Mouse (Mus musculus) left cerebral cortex, adult 8-10 months (tissue): ENCODE data around the gene Mn1. TPM values are rescaled to one million over a fixed set of nuclear protein-coding genes. Genes with fewer than 3 reads are reported as not detected.

Source experiments
- DNase-seq, 2 experiments: peaks; one replicate each; pipeline ENCODE4 v3.0.0; 2022; ENCODE audit warnings: low spot score in 2 of 2
- total RNA-seq, 4 experiments: library from RNA; stranded (reverse); gene quantifications; 2 replicates each; pipeline ENCODE4 v1.2.4; 2022

The Mn1 gene
- total RNA-seq, 4 experiments from 2014 or later: 52.4 to 55.5 (median 53.9) TPM

- DNase-seq: no peak
Observed at GRCm38 (mm10) chr5:111409412-111410044, 7.6 kb upstream of the Mn1 start.

- no peak for DNase-seq
Observed at GRCm38 (mm10) chr5:111410665-111411064, 6.5 kb upstream of the Mn1 start.

DNA sequence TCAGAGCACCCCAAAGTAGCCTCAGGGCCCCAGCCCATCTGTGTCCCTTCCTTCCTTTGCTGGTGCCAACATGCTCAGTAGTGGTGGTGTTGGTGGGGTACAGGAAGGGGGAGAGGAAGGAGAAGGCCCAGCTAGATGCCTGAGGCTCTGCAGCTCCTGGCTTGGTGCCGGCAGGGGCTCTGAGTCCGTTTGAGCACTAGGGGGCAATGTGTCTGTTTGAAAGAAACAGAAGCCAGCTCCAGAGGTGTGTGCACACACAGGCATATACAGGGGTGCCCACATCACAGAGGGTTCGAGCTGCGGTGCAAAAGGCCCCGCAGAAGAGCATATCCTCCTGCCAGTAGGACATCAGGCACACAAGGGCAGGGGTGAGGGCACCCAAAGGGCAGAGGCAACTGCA, 3.0 kb upstream of the Mn1 start:
- DNase-seq: peak in 1 of 2 experiments; percentile 67

GRCm38 (mm10) chr5:111414770-111415249, 2.4 kb upstream of the Mn1 start:
- DNase-seq: no peak

- DNase-seq: no peak
Observed at GRCm38 (mm10) chr5:111415575-111415974, 1.6 kb upstream of the Mn1 start.

- DNase-seq: no peak
Observed at GRCm38 (mm10) chr5:111416048-111416447, 1.1 kb upstream of the Mn1 start.

DNA sequence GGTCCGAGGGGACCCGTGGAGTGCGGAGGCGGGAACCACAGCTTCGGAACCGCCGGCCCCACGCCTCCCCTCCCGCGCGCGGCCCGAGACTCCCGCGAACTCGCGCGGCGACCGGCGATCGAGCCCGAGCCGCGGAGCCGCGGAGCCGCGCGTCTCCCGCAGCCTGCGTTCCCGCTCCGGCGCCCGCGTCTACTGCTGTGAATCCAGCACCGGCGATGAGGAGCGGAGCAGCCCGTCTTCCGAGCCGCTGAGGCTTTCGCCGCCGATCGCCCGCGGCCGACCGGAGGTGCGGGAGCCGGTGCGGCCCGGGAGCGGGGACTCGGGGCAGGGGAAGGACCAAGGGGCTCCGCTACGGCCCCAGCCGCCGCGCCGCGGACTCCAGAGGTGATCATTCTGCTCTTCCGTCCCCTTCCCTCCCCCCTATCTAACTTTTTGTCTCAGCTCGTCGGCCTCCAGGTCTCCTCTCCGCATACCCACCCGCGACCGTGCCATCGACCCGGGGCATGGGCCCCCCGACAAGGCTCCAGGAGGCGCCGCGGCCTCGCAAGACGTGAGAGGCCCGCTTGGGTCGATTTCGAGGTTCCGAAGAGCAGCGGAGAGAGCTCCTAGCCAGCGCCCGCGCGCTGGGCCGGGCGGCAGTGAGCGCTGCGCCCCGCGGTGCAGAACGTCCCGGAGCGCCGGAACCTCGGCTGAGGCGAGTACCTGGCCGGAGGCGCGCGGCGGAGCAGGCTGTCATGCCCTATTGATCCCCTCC, 393 bp downstream of the Mn1 start:
- DNase-seq: no peak

DNA sequence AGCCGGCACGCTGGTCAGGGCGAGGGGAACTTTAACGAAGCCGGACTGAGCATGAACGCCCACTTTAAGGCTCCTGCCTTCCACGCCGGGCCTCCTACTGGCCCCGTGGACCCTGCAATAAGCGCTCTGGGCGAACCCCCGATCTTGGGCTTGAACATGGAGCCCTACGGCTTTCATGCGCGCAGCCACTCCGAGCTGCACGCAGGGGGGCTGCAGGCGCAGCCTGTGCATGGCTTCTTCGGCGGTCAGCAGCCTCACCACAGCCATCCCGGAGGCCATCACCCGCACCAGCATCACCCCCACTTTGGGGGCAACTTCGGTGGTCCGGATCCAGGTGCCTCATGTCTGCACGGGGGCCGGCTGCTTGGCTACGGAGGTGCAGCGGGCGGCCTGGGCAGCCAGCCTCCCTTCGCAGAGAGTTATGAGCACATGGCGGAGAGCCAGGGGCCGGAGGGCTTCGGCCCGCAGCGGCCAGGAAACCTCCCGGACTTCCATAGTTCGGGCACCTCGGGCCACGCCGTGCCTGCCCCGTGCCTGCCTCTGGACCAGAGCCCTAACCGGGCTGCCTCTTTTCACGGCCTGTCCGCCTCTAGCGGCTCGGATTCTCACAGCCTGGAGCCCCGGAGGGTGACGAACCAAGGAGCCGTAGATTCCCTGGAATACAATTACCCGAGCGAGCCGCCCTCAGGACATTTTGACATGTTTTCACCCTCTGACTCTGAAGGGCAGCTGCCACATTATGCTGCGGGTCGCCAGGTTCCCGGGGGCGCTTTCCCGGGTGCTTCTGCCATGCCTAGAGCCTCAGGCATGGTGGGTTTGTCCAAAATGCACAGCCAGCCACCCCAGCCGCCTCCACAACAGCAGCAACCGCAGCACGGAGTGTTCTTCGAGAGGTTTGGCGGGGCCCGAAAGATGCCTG, 1.3 kb downstream of the Mn1 start:
- no peak for DNase-seq

DNA sequence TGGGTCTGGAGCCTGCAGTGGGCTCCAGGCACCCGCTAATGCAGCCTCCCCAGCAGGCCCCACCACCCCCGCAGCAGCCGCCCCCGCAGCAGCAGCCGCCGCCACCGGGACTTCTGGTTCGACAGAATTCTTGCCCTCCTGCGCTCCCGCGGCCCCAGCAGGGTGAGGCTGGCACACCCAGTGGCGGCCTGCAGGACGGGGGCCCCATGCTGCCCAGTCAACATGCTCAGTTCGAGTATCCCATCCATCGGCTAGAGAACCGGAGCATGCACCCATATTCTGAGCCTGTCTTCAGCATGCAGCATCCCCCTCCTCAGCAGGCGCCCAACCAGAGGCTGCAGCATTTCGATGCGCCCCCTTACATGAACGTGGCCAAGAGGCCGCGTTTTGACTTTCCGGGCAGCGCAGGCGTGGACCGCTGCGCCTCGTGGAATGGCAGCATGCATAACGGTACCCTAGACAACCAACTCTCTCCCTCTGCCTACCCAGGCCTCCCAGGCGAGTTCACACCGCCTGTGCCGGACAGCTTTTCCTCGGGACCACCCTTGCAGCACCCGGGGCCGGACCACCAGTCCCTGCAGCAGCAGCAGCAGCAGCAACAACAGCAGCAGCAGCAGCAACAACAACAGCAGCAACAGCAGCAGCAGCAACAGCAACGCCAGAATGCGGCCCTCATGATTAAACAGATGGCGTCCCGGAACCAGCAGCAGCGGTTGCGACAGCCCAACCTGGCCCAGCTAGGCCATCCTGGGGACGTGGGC, 2.1 kb downstream of the Mn1 start:
- no peak for DNase-seq

- no peak for DNase-seq
Observed at GRCm38 (mm10) chr5:111420011-111420691, 3.0 kb downstream of the Mn1 start.

GRCm38 (mm10) chr5:111420896-111421295, 3.7 kb downstream of the Mn1 start:
- DNase-seq: no peak

- DNase-seq: no peak
Observed at GRCm38 (mm10) chr5:111421424-111421823, 4.3 kb downstream of the Mn1 start.

DNA sequence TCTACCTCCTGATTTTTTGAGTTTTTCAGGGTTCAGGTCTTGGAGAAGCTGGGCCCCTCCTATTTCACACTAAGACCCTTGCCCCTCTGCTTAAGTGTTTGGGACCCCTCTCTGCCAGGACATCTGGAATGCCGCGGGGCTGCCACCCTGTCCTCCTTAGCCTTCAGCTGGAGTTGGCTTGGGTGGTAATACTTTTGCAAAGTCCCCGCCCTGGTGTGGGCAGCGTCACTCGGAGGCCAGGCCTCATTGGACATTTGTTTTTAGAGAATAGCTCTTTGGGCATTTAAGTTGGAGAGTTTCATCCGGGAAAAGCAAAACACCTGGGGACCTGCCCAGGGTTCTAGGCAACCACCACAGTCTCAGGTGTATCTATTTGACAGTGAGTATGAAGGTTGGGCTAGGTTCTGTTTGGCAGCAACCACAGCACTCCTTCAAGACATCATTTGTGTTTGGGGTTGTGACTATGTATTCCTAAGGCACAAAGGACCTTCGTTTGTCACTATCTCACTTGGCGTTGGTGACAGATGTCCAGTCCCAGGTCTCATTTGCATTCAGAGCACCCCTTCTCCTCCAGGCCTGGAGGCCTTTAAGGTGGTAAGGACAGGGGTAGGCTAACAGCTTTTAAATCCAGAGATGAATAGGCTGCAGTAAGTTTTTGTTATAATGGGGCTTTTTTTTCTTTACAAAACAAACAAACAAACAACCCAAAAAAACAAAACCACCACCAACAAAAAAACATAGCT, 5.1 kb downstream of the Mn1 start:
- DNase-seq: no peak

DNA sequence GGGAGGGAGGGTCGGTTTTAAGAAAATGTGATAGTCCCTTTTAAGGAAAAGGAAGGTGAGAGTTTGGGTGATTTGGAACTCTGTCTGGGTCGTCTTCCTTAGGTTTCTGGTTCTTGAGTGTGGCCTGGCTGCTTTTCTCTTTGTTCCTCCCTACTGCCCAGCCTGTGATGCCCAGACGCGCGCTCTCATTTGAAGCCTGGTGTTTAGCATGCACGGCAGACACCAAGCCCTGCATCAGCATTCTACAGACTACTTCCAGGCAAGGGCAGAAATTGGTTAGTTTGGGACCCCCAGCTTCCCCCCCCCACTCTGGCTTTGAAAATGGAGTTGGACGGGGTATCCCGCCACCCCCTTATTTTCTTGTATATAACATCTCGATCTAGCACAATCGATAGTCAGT, 5.8 kb downstream of the Mn1 start:
- no peak for DNase-seq

DNA sequence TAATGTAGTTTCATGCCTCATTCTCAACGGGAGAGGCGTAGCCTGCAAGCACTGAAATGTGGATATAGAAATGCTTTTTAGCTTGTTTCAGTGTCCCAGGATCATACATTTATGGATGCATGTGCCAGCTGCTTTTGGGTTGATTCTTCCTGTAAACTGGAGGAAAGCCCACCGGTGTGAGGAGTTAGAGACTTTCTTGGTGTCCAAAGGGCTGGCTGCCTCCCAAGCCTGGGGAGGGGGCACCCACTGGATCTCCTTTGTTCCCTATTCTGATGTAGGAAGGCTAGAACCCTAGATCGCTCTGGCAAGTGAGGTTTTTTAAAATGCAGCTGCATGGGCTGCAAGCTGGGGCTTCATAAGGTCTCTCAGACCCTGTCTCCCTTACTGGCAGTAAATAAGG, 6.5 kb downstream of the Mn1 start:
- DNase-seq: no peak

DNA sequence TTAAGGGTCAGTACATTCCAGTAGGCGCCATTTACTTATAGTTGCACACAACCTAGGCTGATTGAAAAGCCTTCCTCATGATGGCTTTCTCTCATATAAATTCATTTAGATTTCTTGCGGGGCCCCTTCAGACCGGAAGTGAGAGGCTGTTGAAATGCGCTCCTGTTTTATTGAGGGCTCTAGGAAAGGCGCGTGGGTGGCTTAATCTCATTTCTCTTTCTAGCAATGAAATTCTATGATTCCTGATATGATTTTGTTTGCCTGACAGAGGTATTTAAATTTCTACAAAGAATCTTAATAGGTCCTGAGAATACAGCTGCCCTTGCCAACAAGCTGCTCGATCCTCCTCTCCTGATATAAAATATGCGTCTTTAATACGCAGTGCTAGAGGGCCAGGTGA, 8.7 kb downstream of the Mn1 start:
- DNase-seq: no peak

- DNase-seq: no peak
Observed at GRCm38 (mm10) chr5:111426249-111426648, 9.1 kb downstream of the Mn1 start.

DNA sequence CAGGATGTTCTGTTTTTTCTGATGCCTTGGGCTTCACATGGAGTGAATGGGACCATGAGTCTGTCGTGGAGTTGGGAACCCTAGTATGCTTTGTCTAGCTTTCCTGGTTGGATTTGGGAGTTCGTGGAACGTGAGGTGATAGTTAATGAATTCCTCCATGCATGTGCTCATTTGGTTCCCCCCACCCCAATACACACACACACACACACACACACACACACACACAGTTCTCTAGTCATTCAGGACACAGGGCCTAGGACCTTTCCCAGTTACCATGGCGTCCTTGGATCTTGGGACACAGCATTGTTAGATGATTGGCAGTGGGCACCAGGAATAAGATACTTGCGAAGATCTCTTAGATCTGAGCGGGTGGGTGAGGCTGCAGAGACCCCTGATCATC, 11.7 kb downstream of the Mn1 start:
- DNase-seq: no peak

DNA sequence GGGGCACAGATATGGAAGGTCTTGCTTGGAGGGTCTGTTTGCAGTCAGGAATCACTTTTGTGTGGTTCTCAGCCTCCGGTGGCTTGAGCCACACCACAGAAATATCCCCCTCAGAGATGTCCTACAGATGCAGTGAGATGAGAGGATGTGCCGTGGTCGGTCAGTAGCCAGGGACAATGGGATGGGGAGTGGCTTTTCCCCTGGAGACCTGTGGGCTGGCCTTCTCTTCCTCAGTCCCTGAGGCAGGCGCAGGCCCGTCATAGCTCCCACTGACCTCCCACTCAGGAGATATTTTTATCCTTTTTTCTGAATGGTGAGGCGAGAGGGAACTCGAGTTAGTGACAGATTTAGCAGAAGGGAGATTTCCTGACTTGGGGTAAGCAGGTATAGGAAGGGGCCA, 12.6 kb downstream of the Mn1 start:
- DNase-seq: peak in 1 of 2 experiments; percentile 46
